Mouse (Mus musculus): ENCODE measurements around the gene Mapk14. TPM values are rescaled to one million over a fixed set of nuclear protein-coding genes. Genes with fewer than 3 reads are reported as not detected.
"Not testable (repeated sequence)": the region's sequence is repeated elsewhere in the genome, so short reads cannot be mapped to it uniquely, and the experiment has no call there.

Mapk14 gene
- polyA plus RNA-seq, 1 experiment from 2014 or later, result 42.7 TPM

- H3K4me2 ChIP-seq (replicated peaks), result no peak overlapping the region
- WGBS, result 63% methylated on average over 5 of the region's 5 CpGs
- no peaks in the 10 kb centered on the region for H3K4me1 ChIP-seq
- H3K9me3 ChIP-seq, result no peaks in the 10 kb centered on the region
- H3K27me3 ChIP-seq (replicated peaks), result no peaks in the 10 kb centered on the region
- no peaks in the 10 kb centered on the region for H3K36me3 ChIP-seq
- ATAC-seq (ENCODE audit: low FRiP score, low read depth), result no peak
- no peak overlapping the region for H3K9ac ChIP-seq
- H3K27ac ChIP-seq, result no peak overlapping the region
- no peak overlapping the region for H3K4me3 ChIP-seq
These were observed 65.3 kb downstream of the Mapk14 start for GRCm38 (mm10) chr17:28756447-28756846.

- WGBS, result 83% methylated on average over 2 of the region's 2 CpGs
- Histone ChIP-seq H3K27me3 (replicated peaks) (no peaks in the 10 kb centered on the region), H3K9ac (no peak overlapping the region), H3K4me2 (replicated peaks) (no peak overlapping the region), H3K4me1 (no peaks in the 10 kb centered on the region), H3K9me3 (no peaks in the 10 kb centered on the region), H3K4me3 (no peak overlapping the region), H3K36me3 (no peaks in the 10 kb centered on the region), H3K27ac (no peak overlapping the region)
- ATAC-seq (ENCODE audit: low FRiP score, low read depth), result no peak
These were observed 66.3 kb downstream of the Mapk14 start for GRCm38 (mm10) chr17:28757470-28757869.

GRCm38 (mm10) chr17:28760736-28761312 is 69.7 kb downstream of the Mapk14 start:
- no peaks in the 10 kb centered on the region for H3K9me3 ChIP-seq
- H3K9ac ChIP-seq, result no peak overlapping the region
- H3K4me3 ChIP-seq, result no peak overlapping the region
- no peaks in the 10 kb centered on the region for H3K36me3 ChIP-seq
- no peak for ATAC-seq (ENCODE audit: low FRiP score, low read depth)
- H3K27ac ChIP-seq, result no peak overlapping the region
- no peak overlapping the region for H3K4me2 ChIP-seq (replicated peaks)
- WGBS, result 75% methylated on average over 8 of the region's 8 CpGs
- no peaks in the 10 kb centered on the region for H3K27me3 ChIP-seq (replicated peaks)
- no peaks in the 10 kb centered on the region for H3K4me1 ChIP-seq

- WGBS, result 20% methylated on average over 3 of the region's 3 CpGs
- Histone ChIP-seq H3K4me1 (no peaks in the 10 kb centered on the region), H3K4me3 (no peak overlapping the region), H3K36me3 (no peaks in the 10 kb centered on the region), H3K9ac (no peak overlapping the region), H3K4me2 (replicated peaks) (no peak overlapping the region), H3K9me3 (no peaks in the 10 kb centered on the region), H3K27me3 (replicated peaks) (no peaks in the 10 kb centered on the region; the same call in 1 of the 2 replicates), H3K27ac (no peak overlapping the region)
- no peak for ATAC-seq (ENCODE audit: low FRiP score, low read depth)
These were observed 70.7 kb downstream of the Mapk14 start for GRCm38 (mm10) chr17:28761871-28762270.

- Histone ChIP-seq H3K4me3 (no peak overlapping the region), H3K4me1 (peaks cover 16% of the 10 kb centered on the region), H3K9me3 (no peaks in the 10 kb centered on the region), H3K9ac (no peak overlapping the region), H3K27ac (no peak overlapping the region), H3K27me3 (replicated peaks) (peaks cover 31% of the 10 kb centered on the region), H3K4me2 (replicated peaks) (no peak overlapping the region), H3K36me3 (no peaks in the 10 kb centered on the region)
- WGBS, result 63% methylated on average over 3 of the region's 3 CpGs
- no peak for ATAC-seq (ENCODE audit: low FRiP score, low read depth)
These were observed 75.1 kb downstream of the Mapk14 start for GRCm38 (mm10) chr17:28766203-28766602.

GRCm38 (mm10) chr17:28766781-28767515 is 75.8 kb downstream of the Mapk14 start:
- Histone ChIP-seq H3K27ac (no peak overlapping the region), H3K36me3 (no peaks in the 10 kb centered on the region), H3K4me1 (peaks cover 16% of the 10 kb centered on the region), H3K4me3 (no peak overlapping the region), H3K4me2 (replicated peaks) (no peak overlapping the region), H3K9me3 (no peaks in the 10 kb centered on the region), H3K27me3 (replicated peaks) (peaks cover 34% of the 10 kb centered on the region), H3K9ac (no peak overlapping the region)
- no peak for ATAC-seq (ENCODE audit: low FRiP score, low read depth)
- 78% methylated on average over 11 of the region's 11 CpGs for WGBS

- peak within 1 kb of the TSS; percentile 29 for H3K4me3 ChIP-seq
- no peak for ATAC-seq (ENCODE audit: low FRiP score, low read depth)
- H3K4me2 ChIP-seq (replicated peaks), result peak within 1 kb of the TSS; percentile 70
- H3K9ac ChIP-seq, result peak within 1 kb of the TSS; percentile 33
- H3K36me3 ChIP-seq, result no peaks in the 10 kb centered on the region
- peaks cover 16% of the 10 kb centered on the region for H3K4me1 ChIP-seq
- peaks cover 34% of the 10 kb centered on the region for H3K27me3 ChIP-seq (replicated peaks)
- H3K27ac ChIP-seq, result no peak within 1 kb of the TSS
- 2% methylated on average over 53 of the region's 58 CpGs for WGBS
- H3K9me3 ChIP-seq, result no peaks in the 10 kb centered on the region
These were observed 78.2 kb downstream of the Mapk14 start, which contains the start of gene Mapk13 for GRCm38 (mm10) chr17:28769121-28769874. Mapk13 (plus strand) TSS chr17:28769297.

GRCm38 (mm10) chr17:28769875-28770421 is 78.8 kb downstream of the Mapk14 start:
- no peak for ATAC-seq (ENCODE audit: low FRiP score, low read depth)
- no peak overlapping the region for H3K27ac ChIP-seq
- peaks cover 16% of the 10 kb centered on the region for H3K4me1 ChIP-seq
- peaks cover 34% of the 10 kb centered on the region for H3K27me3 ChIP-seq (replicated peaks)
- H3K4me3 ChIP-seq, result peak overlapping the region; percentile 29
- 7% methylated on average over 24 of the region's 24 CpGs for WGBS
- peak overlapping the region; percentile 70 for H3K4me2 ChIP-seq (replicated peaks)
- H3K9me3 ChIP-seq, result no peaks in the 10 kb centered on the region
- 0 out of 2 replicates have a peak overlapping the region, but pooled peaks have one; percentile 33 for H3K9ac ChIP-seq
- no peaks in the 10 kb centered on the region for H3K36me3 ChIP-seq

- 91% methylated on average over 5 of the region's 5 CpGs for WGBS
- Histone ChIP-seq H3K27ac (no peak overlapping the region), H3K9ac (no peak overlapping the region), H3K9me3 (no peaks in the 10 kb centered on the region), H3K4me2 (replicated peaks) (no peak overlapping the region), H3K27me3 (replicated peaks) (peaks cover 34% of the 10 kb centered on the region), H3K4me1 (peaks cover 16% of the 10 kb centered on the region), H3K36me3 (no peaks in the 10 kb centered on the region), H3K4me3 (no peak overlapping the region)
- no peak for ATAC-seq (ENCODE audit: low FRiP score, low read depth)
These were observed 80.2 kb downstream of the Mapk14 start for GRCm38 (mm10) chr17:28771289-28771688.

GRCm38 (mm10) chr17:28774303-28774702 is 83.2 kb downstream of the Mapk14 start:
- not testable (repeated sequence) for H3K9ac ChIP-seq; H3K4me2 ChIP-seq (replicated peaks); H3K9me3 ChIP-seq; H3K4me3 ChIP-seq; ATAC-seq (ENCODE audit: low FRiP score, low read depth); H3K36me3 ChIP-seq; H3K27ac ChIP-seq
- 96% methylated on average over 8 of the region's 9 CpGs for WGBS
- Histone ChIP-seq H3K27me3 (replicated peaks) (peaks cover 22% of the 10 kb centered on the region), H3K4me1 (peaks cover 12% of the 10 kb centered on the region)

- no peak for ATAC-seq (ENCODE audit: low FRiP score, low read depth)
- H3K4me1 ChIP-seq, result peaks cover 3% of the 10 kb centered on the region; the same call in 1 of the 2 replicates
- peaks cover 13% of the 10 kb centered on the region for H3K27me3 ChIP-seq (replicated peaks)
- H3K9me3 ChIP-seq, result no peaks in the 10 kb centered on the region
- H3K9ac ChIP-seq, result no peak overlapping the region
- H3K4me3 ChIP-seq, result no peak overlapping the region
- no peak overlapping the region for H3K27ac ChIP-seq
- no peak overlapping the region for H3K4me2 ChIP-seq (replicated peaks)
- no peaks in the 10 kb centered on the region for H3K36me3 ChIP-seq
- 94% methylated on average over 4 of the region's 4 CpGs for WGBS
These were observed 84.0 kb downstream of the Mapk14 start for GRCm38 (mm10) chr17:28775161-28775560.

- no peak for ATAC-seq (ENCODE audit: low FRiP score, low read depth)
- WGBS, result 89% methylated on average over 3 of the region's 3 CpGs
These were observed 85.7 kb downstream of the Mapk14 start for GRCm38 (mm10) chr17:28776817-28777216.

More at GRCm38 (mm10) chr17:28776817-28777216, 85.7 kb downstream of the Mapk14 start:
- Histone ChIP-seq H3K4me2 (replicated peaks) (no peak overlapping the region), H3K9me3 (no peaks in the 10 kb centered on the region), H3K27ac (no peak overlapping the region), H3K9ac (no peak overlapping the region), H3K36me3 (no peaks in the 10 kb centered on the region), H3K27me3 (replicated peaks) (no peaks in the 10 kb centered on the region), H3K4me1 (no peaks in the 10 kb centered on the region), H3K4me3 (no peak overlapping the region)

All from neural tube, embryonic 12.5 days (tissue).